Mouse (Mus musculus) 416B (cell line): ENCODE data around the gene Birc2.

Source experiments
- DNase-seq: peaks from one replicate; pipeline ENCODE4 v3.0.0; 2011; ENCODE audit warnings: low read depth

The Birc2 gene

GRCm38 (mm10) chr9:7785396-7785795 is 51.5 kb downstream of the Birc2 start:
- DNase-seq, result no peak

- no peak for DNase-seq
Observed at GRCm38 (mm10) chr9:7784615-7785012, 52.2 kb downstream of the Birc2 start.

GRCm38 (mm10) chr9:7783823-7784614 is 52.8 kb downstream of the Birc2 start:
- no peak for DNase-seq

GRCm38 (mm10) chr9:7780250-7781150 is 56.4 kb downstream of the Birc2 start:
- DNase-seq, result peak; percentile 96

GRCm38 (mm10) chr9:7779786-7780185 is 57.1 kb downstream of the Birc2 start:
- DNase-seq, result no peak

- no peak for DNase-seq
Observed at GRCm38 (mm10) chr9:7778771-7779170, 58.1 kb downstream of the Birc2 start.

- peak; percentile 81 for DNase-seq
Observed at GRCm38 (mm10) chr9:7777652-7778051, 59.2 kb downstream of the Birc2 start.

GRCm38 (mm10) chr9:7776940-7777339 is 59.9 kb downstream of the Birc2 start:
- no peak for DNase-seq

GRCm38 (mm10) chr9:7775986-7776385 is 60.9 kb downstream of the Birc2 start:
- peak; percentile 91 for DNase-seq

GRCm38 (mm10) chr9:7775011-7775410 is 61.9 kb downstream of the Birc2 start:
- peak; percentile 75 for DNase-seq

- peak; percentile 91 for DNase-seq
Observed at GRCm38 (mm10) chr9:7774538-7774937, 62.3 kb downstream of the Birc2 start.

- no peak for DNase-seq
Observed at GRCm38 (mm10) chr9:7773686-7774085, 63.2 kb downstream of the Birc2 start.

- DNase-seq, result no peak
Observed at GRCm38 (mm10) chr9:7772773-7773454, 64.0 kb downstream of the Birc2 start.

- DNase-seq, result no peak
Observed at GRCm38 (mm10) chr9:7772361-7772760, 64.5 kb downstream of the Birc2 start.

- DNase-seq, result no peak
Observed at GRCm38 (mm10) chr9:7769491-7769890, 67.4 kb downstream of the Birc2 start.

- no peak for DNase-seq
Observed at GRCm38 (mm10) chr9:7769081-7769480, 67.8 kb downstream of the Birc2 start.
